Mouse (Mus musculus) spleen, embryonic (tissue): ENCODE measurements around the gene Rnf103.

ENCODE experiments used
- CTCF ChIA-PET: fragments of 350-600 bp; sonication (Branson Sonifier 250); formaldehyde crosslinking; loops from one replicate; lab custom pipeline; 2022; lab: Charles Lee

The Rnf103 gene

GRCm38 (mm10) chr6:71492136-71492535 lies 1.6 kb upstream of the Rnf103 start:
- CTCF ChIA-PET: no interaction called here

- CTCF ChIA-PET: no interaction called here
Measured at GRCm38 (mm10) chr6:71492756-71493674, 679 bp upstream of the Rnf103 start.

GRCm38 (mm10) chr6:71494341-71495020 lies 787 bp downstream of the Rnf103 start:
- CTCF ChIA-PET: no interaction called here

GRCm38 (mm10) chr6:71500575-71500974 lies 6.9 kb downstream of the Rnf103 start:
- CTCF ChIA-PET: no interaction called here

GRCm38 (mm10) chr6:71503001-71503400 lies 9.3 kb downstream of the Rnf103 start:
- CTCF ChIA-PET: no interaction called here

- CTCF ChIA-PET: no interaction called here
Measured at GRCm38 (mm10) chr6:71503670-71504069, 10.0 kb downstream of the Rnf103 start.

GRCm38 (mm10) chr6:71504091-71504490 lies 10.4 kb downstream of the Rnf103 start:
- CTCF ChIA-PET: no interaction called here

GRCm38 (mm10) chr6:71505671-71506070 lies 12.0 kb downstream of the Rnf103 start:
- CTCF ChIA-PET: no interaction called here

- CTCF ChIA-PET: no interaction called here
Measured at GRCm38 (mm10) chr6:71519476-71519875, 25.8 kb downstream of the Rnf103 start.

- CTCF ChIA-PET: no interaction called here
Measured at GRCm38 (mm10) chr6:71525556-71525955, 31.9 kb downstream of the Rnf103 start.

GRCm38 (mm10) chr6:71527056-71527455 lies 33.4 kb downstream of the Rnf103 start:
- CTCF ChIA-PET: no interaction called here

GRCm38 (mm10) chr6:71527826-71528225 lies 34.1 kb downstream of the Rnf103 start:
- CTCF ChIA-PET: no interaction called here

- CTCF ChIA-PET: no interaction called here
Measured at GRCm38 (mm10) chr6:71530176-71530575, 36.5 kb downstream of the Rnf103 start.

GRCm38 (mm10) chr6:71537286-71537685 lies 43.6 kb downstream of the Rnf103 start:
- CTCF ChIA-PET: no interaction called here

GRCm38 (mm10) chr6:71543686-71544499 lies 50.2 kb downstream of the Rnf103 start, which contains the start of gene Chmp3:
TSS of gene Chmp3 (plus strand) at chr6:71543797.
- CTCF ChIA-PET: interaction anchor here (1.6 kb wide), 1 partner anchor 87 kb away, joined by 3 read pairs; no protein-coding TSS in a partner anchor

GRCm38 (mm10) chr6:71555507-71555951 lies 61.8 kb downstream of the Rnf103 start:
- CTCF ChIA-PET: interaction anchor here (0.6 kb wide), 1 partner anchor 313 kb away, joined by 8 read pairs; no protein-coding TSS in a partner anchor

GRCm38 (mm10) chr6:71556826-71557225 lies 63.1 kb downstream of the Rnf103 start:
- CTCF ChIA-PET: no interaction called here
